Mouse (Mus musculus) liver, adult 2 months (tissue): ENCODE data around the gene Shroom3. TPM values are rescaled to one million over a fixed set of nuclear protein-coding genes. Genes with fewer than 3 reads are reported as not detected.

Experiments used
- DNase-seq: peaks from one replicate; pipeline ENCODE4 v3.0.0-alpha.2; 2011; ENCODE audit warnings: low read depth, low spot score; ENCODE audit errors: extremely low read depth
- H3K27ac ChIP-seq: fragments of 200-500 bp; replicated peaks from 2 replicates; pipeline ENCODE4 v1.5.1; 2012; ENCODE audit warnings: low read depth, mild to moderate bottlenecking, control low read depth, inconsistent platforms, low read length; ENCODE audit not compliant: insufficient read depth
- H3K27me3 ChIP-seq: fragments of 200-500 bp; 2 replicates; pipeline ENCODE4 v1.6.1; 2012; ENCODE audit warnings: mild to moderate bottlenecking, moderate library complexity, low read length, inconsistent platforms; ENCODE audit not compliant: control insufficient read depth, insufficient read depth
- H3K36me3 ChIP-seq: fragments of 200-500 bp; 2 replicates; pipeline ENCODE4 v1.6.1; 2012; ENCODE audit warnings: low read length, inconsistent platforms; ENCODE audit not compliant: control insufficient read depth, insufficient read depth
- H3K4me1 ChIP-seq: fragments of 200-500 bp; 2 replicates; pipeline ENCODE4 v1.6.1; 2011; ENCODE audit warnings: low read length; ENCODE audit not compliant: control insufficient read depth, insufficient read depth
- H3K4me3 ChIP-seq: fragments of 200-500 bp; 2 replicates; pipeline ENCODE4 v1.5.1; 2011; ENCODE audit warnings: low read depth, mild to moderate bottlenecking, control low read depth, low read length, moderate library complexity; ENCODE audit not compliant: insufficient read depth
- H3K79me2 ChIP-seq: fragments of 200-500 bp; 2 replicates; pipeline ENCODE4 v1.6.1; 2012; ENCODE audit warnings: inconsistent platforms, mild to moderate bottlenecking, low read length, moderate library complexity; ENCODE audit not compliant: control insufficient read depth, insufficient read depth
- H3K9ac ChIP-seq: fragments of 200-500 bp; 2 replicates; pipeline ENCODE4 v1.6.1; 2012; ENCODE audit warnings: low read depth, mild to moderate bottlenecking, control low read depth, inconsistent platforms, low read length
- CTCF ChIP-seq: fragments of 200-500 bp; IDR thresholded peaks from 2 replicates; pipeline ENCODE4 v1.5.1; 2011; ENCODE audit warnings: low read depth, low read length, control low read depth
- POLR2A ChIP-seq: fragments of 200-500 bp; IDR thresholded peaks from 2 replicates; pipeline ENCODE4 v1.6.1; 2011; ENCODE audit warnings: low read length, control low read depth; ENCODE audit not compliant: insufficient read depth; ENCODE audit errors: extremely low read depth
- WGBS: fragments of 180-500 bp; shearing (Covaris S2); methylation state at CpG from one replicate; pipeline ENCODE4 v1.1.7; 2018; 5-methylcytosine and 5-hydroxymethylcytosine counted together
- polyA plus RNA-seq: library from polyadenylated mRNA; depleted of rRNA; stranded (reverse); fragments of >200 nt; gene quantifications from 2 replicates; pipeline ENCODE4 v1.2.3, GENCODE M21; 2012
- total RNA-seq: library from RNA; depleted of rRNA; stranded (reverse); fragments of >200 nt; gene quantifications from 2 replicates; pipeline ENCODE4 v1.2.3, GENCODE M21; 2014

Shroom3 gene
- total and polyA plus RNA-seq, 2 experiments = 4.0 to 4.1 TPM

DNA sequence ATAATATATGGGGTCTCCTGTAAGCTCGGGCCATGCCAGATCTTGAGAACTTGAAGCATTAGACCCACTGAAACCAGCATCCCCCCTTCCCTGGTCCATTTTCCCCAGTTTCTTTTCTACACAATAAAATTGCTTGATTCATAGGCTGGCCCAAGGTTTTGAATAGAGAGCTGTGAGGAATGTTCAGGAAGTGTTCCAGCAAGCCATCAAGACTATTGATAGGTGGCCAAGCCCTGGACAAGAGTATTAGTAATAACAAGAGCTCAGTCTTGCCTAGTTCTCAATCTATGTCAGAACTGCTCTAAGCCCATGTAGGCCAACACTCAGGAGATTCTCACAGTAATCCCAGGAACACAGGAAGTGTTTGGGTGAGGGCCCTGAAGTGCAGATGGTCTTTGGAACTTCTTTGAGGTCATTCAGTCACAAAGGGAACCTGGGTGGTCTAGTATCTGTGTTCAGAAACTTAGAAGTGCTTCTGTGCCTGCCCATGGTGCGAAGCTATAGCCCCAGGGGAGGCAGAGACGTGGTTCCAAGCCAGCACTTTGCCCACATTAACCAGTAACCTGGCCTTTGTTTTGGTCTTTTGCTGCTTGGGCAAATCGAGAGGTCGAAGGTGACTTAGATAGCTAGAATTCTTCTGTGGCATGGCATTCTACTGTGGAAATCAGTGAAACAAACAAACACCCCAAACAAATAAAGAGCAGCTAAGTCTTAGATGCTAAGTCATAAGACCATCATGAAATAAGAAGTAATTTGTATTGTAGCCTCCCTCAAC, 29.6 kb downstream of the Shroom3 start:
- H3K27me3 ChIP-seq = no peaks in the 10 kb centered on the region
- TF ChIP-seq POLR2A = no peak
- H3K79me2 ChIP-seq = peaks cover 5% of the 10 kb centered on the region; the same call in 1 of the 2 replicates
- peak overlapping the region; percentile 90 for H3K27ac ChIP-seq
- H3K4me3 ChIP-seq = no peak overlapping the region
- DNase-seq = peak; percentile 90
- H3K4me1 ChIP-seq = peaks cover 57% of the 10 kb centered on the region
- 40% methylated on average over 5 of the region's 5 CpGs for WGBS
- no peak overlapping the region for H3K9ac ChIP-seq
- H3K36me3 ChIP-seq = no peaks in the 10 kb centered on the region

DNA sequence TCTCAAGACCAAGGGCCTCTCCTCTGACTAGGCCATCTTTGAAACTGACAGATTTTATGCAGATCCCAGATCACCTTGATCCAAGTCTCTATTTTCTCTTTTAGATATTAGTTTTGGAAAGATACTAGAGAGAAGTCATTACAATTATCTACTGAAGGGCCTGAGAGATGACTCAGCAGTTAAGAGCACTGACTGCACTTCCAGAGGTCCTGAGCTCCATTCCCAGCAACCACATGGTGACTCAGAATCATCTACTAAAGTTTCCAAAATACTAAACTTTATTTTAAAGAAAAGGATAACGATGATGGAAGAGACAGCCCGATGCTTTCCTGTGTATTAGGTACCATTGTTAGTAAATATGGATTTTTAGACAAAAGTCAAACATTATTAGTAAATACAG, 31.7 kb downstream of the Shroom3 start:
- Histone ChIP-seq H3K4me1 (peaks cover 59% of the 10 kb centered on the region), H3K27me3 (no peaks in the 10 kb centered on the region), H3K36me3 (no peaks in the 10 kb centered on the region), H3K4me3 (no peak overlapping the region), H3K9ac (no peak overlapping the region), H3K27ac (peak overlapping the region; percentile 50; the same call in 1 of the 2 replicates), H3K79me2 (peaks cover 5% of the 10 kb centered on the region; the same call in 1 of the 2 replicates)
- WGBS = 46% methylated on average over 2 of the region's 2 CpGs
- TF ChIP-seq CTCF = no peak
- no peak for TF ChIP-seq POLR2A
- DNase-seq = no peak

DNA sequence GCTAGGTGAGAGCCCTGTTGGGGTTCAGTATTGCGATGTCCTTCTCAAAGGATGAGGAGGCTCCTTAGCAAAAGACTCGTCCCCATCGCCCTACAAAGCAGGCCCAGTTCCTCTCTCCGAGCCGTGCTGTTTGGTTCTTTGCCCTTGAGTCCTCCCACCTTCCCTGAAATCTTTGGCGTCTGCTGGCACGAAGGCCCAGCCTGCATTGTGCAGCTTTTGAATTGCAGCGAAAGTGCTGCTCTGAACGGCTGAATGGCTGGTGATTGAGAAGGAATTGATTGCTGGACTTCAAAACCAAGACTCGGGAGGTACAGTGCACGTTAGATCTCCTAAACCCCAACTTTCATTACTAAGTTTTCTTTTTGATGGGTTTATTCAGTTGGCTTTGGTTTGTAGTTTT, 32.1 kb downstream of the Shroom3 start:
- peaks cover 58% of the 10 kb centered on the region for H3K4me1 ChIP-seq
- TF ChIP-seq POLR2A (no peak), CTCF (no peak)
- 26% methylated on average over 11 of the region's 11 CpGs for WGBS
- peak overlapping the region; percentile 50 for H3K27ac ChIP-seq
- H3K79me2 ChIP-seq = peaks cover 8% of the 10 kb centered on the region; the same call in 1 of the 2 replicates
- H3K4me3 ChIP-seq = no peak overlapping the region
- peak; percentile 50 for DNase-seq
- no peaks in the 10 kb centered on the region for H3K36me3 ChIP-seq
- H3K27me3 ChIP-seq = no peaks in the 10 kb centered on the region
- no peak overlapping the region for H3K9ac ChIP-seq

DNA sequence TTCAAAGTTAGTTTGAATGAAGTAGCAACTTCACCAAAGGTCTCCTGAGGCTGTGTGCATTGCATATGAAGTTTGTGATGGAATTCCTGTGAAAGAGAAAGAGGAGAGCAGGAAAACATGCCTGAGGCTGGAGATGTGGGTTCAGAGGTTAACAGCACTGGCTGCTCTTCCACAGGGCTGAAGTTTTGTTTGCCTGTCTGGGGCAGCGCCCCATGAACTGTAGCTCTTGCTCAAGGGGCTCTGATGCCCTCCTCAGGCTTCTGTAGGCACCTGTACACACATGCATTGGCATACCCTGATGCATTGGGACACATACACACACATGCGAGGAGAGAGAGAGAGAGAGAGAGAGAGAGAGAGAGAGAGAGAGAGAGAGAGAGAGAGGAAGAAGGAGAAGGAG, 32.7 kb downstream of the Shroom3 start:
- peak; percentile 87 for DNase-seq

DNA sequence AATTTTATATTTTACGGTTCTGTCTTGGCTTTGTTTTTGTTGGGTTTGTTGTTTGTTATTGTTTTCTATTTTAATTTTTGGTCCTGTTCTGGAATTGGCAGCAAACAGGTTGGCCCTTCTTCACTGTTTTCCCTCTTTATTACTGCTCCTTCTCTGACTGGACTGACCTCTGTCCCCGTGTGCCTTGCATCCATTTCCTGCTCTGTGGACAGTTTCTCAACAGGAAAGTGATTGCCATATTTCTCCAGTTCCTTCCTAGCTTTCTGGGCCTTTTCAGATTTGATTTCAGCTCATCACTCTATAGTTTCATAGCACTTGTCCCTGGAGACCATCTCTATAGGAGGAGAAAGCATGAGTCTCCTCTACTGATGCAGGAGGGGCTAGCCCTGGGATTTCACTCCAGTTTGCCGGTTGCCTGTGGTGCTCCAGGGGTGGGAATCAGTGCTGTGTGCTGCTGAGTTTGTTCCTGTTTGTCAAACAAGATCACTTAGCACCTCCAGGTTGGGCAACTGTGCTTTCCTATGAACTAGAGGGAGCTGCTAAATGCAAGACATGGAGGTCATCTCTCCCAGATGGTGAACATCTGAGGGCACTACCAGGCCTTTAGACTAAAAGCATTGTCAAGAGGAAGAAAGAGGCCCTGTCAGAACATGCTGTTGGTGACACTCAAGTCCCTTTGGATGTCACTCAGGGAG, 34.6 kb downstream of the Shroom3 start:
- 42% methylated on average over 3 of the region's 3 CpGs for WGBS

More for the DNA sequence above, 32.7 kb downstream of the Shroom3 start:
- no peaks in the 10 kb centered on the region for H3K27me3 ChIP-seq
- peak overlapping the region; percentile 50 for H3K27ac ChIP-seq
- WGBS = 23% methylated on average over 2 of the region's 2 CpGs
- TF ChIP-seq CTCF (peak; percentile 56), POLR2A (no peak)
- H3K79me2 ChIP-seq = peaks cover 9% of the 10 kb centered on the region; the same call in 1 of the 2 replicates
- no peak overlapping the region for H3K9ac ChIP-seq
- H3K4me1 ChIP-seq = peaks cover 61% of the 10 kb centered on the region
- H3K36me3 ChIP-seq = no peaks in the 10 kb centered on the region
- no peak overlapping the region for H3K4me3 ChIP-seq

More for the DNA sequence above, 34.6 kb downstream of the Shroom3 start:
- Histone ChIP-seq H3K27ac (peak overlapping the region; percentile 88), H3K4me3 (no peak overlapping the region), H3K9ac (no peak overlapping the region), H3K27me3 (no peaks in the 10 kb centered on the region), H3K4me1 (peaks cover 47% of the 10 kb centered on the region), H3K79me2 (peaks cover 6% of the 10 kb centered on the region; the same call in 1 of the 2 replicates), H3K36me3 (no peaks in the 10 kb centered on the region)
- peak; percentile 72 for DNase-seq
- no peak for TF ChIP-seq POLR2A
- no peak for TF ChIP-seq CTCF
